Mouse (Mus musculus) spleen, adult 2 months (tissue): ENCODE measurements at regions not wholly inside any gene's neighbourhood (a gene's known extent, or its start where the extent isn't known, plus 50 kb on each side); places are given as distances from the start of the nearest gene placed in this dataset.
A peak's percentile ranks its signal among the peaks of the same experiment; 100 is the strongest.

Experiments
- DNase-seq, 2 experiments: peaks; one replicate each; pipeline versions ENCODE4 v3.0.0 to v3.0.0-alpha.2; 2012 to 2021; ENCODE audit warnings: low spot score in 2 of 2, low read depth in 1 of 2
- H3K27ac ChIP-seq: fragments of 200-500 bp; 2 replicates; pipeline ENCODE4 v1.5.1; 2012; ENCODE audit warnings: low read length, inconsistent platforms; ENCODE audit not compliant: insufficient read depth
- H3K27me3 ChIP-seq: fragments of 200-500 bp; 2 replicates; pipeline ENCODE4 v1.6.1; 2012; ENCODE audit warnings: mild to moderate bottlenecking, moderate library complexity, low read length, inconsistent platforms; ENCODE audit not compliant: control insufficient read depth, insufficient read depth
- H3K36me3 ChIP-seq: fragments of 200-500 bp; 2 replicates; pipeline ENCODE4 v1.6.1; 2012; ENCODE audit warnings: mild to moderate bottlenecking, low read length, inconsistent platforms; ENCODE audit not compliant: control insufficient read depth, insufficient read depth
- H3K4me1 ChIP-seq: fragments of 200-500 bp; 2 replicates; pipeline ENCODE4 v1.6.1; 2011; ENCODE audit warnings: inconsistent platforms; ENCODE audit not compliant: control insufficient read depth, insufficient read depth, insufficient read length
- H3K4me3 ChIP-seq: fragments of 200-500 bp; 2 replicates; pipeline ENCODE4 v1.5.1; 2011; ENCODE audit warnings: mild to moderate bottlenecking, inconsistent platforms; ENCODE audit not compliant: insufficient read depth, insufficient read length; ENCODE audit errors: extremely low read depth
- CTCF ChIP-seq: fragments of 200-500 bp; IDR thresholded peaks from 2 replicates; pipeline ENCODE4 v1.5.1; 2011; ENCODE audit warnings: mild to moderate bottlenecking, inconsistent platforms; ENCODE audit not compliant: insufficient read depth, insufficient read length, insufficient replicate concordance; ENCODE audit errors: extremely low read depth
- POLR2A ChIP-seq: fragments of 200-500 bp; IDR thresholded peaks from 2 replicates; pipeline ENCODE4 v1.6.1; 2011; ENCODE audit warnings: low read depth, low read length, inconsistent platforms
- WGBS: fragments of 180-500 bp; shearing (Covaris S2); methylation state at CpG from one replicate; pipeline ENCODE4 v1.1.7; 2018; 5-methylcytosine and 5-hydroxymethylcytosine counted together

DNA sequence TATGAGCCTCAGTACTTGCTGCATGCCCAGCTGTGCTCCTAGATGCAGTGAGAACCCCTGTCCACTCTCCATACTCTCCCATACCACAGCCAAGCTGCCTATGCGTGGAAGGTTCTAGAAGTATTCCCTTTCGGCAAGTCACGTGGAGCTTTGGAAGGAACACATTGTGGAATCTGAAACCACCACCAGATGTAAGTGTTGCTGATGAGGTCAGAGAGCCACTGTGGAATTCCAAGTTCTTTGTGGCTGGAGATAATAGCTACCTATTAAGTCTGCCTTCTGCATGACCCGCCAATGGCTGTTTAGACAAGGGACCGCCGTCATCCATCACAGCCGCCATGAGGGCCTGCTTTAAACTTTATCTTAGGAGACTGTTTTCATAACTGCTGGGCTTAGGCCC is 84.7 kb upstream of the Errfi1 start:
- H3K4me1 ChIP-seq: no peaks in the 10 kb centered on the region
- H3K4me3 ChIP-seq: no peak overlapping the region
- no peaks in the 10 kb centered on the region for H3K36me3 ChIP-seq
- no peak for DNase-seq
- H3K27me3 ChIP-seq: no peaks in the 10 kb centered on the region
- WGBS: 88% methylated on average over 7 of the region's 7 CpGs
- TF ChIP-seq CTCF: no peak
- no peak for TF ChIP-seq POLR2A
- no peak overlapping the region for H3K27ac ChIP-seq

DNA sequence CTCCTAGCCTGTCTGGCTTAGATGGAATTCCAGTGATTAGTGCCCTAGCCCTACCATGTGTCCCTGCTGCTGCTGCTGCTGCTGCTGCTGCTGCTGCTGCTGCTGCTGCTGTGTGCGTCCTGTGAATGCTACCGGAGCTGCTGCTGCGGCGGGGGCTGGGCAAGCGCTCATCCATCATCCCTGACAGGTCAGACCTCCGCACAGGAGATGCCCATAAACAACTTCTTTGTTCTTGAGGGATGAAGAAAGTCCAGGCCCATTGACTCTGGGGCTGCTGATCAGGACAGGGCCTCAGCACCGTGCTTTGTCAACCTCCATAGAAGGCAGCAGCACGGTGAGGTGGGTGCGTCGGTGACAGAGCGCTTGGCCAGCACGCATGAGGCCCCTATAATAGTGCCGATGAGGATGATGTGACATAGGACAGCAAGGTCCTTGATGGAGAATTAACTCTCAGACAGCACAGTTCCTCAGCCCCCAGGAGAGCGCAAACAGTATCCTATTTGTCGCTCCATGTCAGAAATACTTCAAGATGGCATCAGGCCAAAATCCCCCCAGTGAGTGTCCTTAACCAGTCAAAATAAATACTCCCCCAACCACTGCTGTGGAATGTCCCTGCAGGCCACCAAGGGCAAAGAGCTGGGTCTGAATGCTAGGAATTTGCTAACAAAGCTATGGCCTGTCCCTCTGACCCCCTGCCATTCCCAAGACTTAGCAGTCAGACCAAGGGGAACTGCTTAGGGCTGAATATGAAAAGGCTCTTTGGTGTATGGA is 95.1 kb upstream of the Errfi1 start:
- no peak overlapping the region for H3K4me3 ChIP-seq
- TF ChIP-seq POLR2A (no peak), CTCF (no peak)
- no peak for DNase-seq
- no peaks in the 10 kb centered on the region for H3K4me1 ChIP-seq
- peak overlapping the region; percentile 14 for H3K27ac ChIP-seq
- no peaks in the 10 kb centered on the region for H3K27me3 ChIP-seq
- no peaks in the 10 kb centered on the region for H3K36me3 ChIP-seq
- 46% methylated on average over 15 of the region's 15 CpGs for WGBS

DNA sequence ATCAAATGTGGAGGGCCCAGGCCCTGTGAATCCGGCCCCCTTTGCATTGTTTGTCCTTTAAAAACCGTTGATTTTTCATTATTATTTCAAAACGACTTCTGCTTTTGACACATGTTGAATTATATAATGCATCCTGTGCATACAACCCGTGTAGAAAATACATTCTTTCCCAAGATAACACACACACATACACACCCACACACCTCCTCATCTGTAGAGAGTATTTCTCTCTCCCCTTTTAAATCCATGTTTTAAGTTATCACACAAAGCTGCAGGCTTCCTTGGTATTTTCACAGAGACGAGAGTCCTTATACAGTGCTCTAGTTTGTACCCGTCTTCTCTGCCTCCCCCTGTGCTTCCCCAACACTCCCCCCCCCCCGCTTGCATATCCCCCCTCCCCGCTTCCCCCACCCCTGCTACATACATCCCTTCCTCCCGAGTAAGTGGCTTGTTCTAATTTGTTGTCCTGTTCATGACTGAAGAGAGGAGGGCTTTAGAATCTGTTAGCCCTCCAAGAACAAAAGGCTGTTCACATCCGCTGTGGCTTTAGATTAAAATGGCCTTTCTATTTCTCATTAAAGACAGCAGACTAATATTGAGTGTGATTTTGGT is 95.8 kb upstream of the Errfi1 start:
- Histone ChIP-seq H3K4me3 (no peak overlapping the region), H3K36me3 (no peaks in the 10 kb centered on the region), H3K27ac (peak overlapping the region; percentile 44), H3K4me1 (no peaks in the 10 kb centered on the region), H3K27me3 (no peaks in the 10 kb centered on the region)
- TF ChIP-seq POLR2A: no peak
- TF ChIP-seq CTCF: no peak
- DNase-seq: no peak
- WGBS: 36% methylated on average over 10 of the region's 10 CpGs

DNA sequence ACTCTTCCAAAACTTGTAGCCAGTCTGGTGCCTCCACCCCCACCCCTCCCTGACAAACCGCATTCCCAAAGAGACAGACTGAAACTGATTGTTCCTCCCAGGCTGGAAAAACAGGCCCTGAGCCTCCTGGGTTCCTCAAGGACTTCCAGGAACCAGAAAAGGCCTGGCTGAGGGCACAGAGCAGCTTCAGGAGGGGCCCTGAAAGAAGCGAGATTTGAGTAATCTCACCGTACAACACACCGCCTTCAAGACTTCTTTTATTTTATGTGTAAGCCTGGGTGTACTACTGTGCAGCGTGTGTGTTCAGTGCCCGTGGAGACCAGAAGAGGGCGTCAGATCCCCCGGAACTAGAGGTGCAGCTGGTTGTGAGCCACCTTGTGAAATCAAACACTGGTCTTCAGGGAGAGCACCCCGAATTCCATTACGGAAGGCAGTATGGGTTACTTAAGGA is 96.4 kb upstream of the Errfi1 start:
- DNase-seq: no peak
- 83% methylated on average over 10 of the region's 10 CpGs for WGBS
- H3K36me3 ChIP-seq: no peaks in the 10 kb centered on the region
- H3K27ac ChIP-seq: peak overlapping the region; percentile 44; the same call in 1 of the 2 replicates
- H3K27me3 ChIP-seq: no peaks in the 10 kb centered on the region
- H3K4me1 ChIP-seq: no peaks in the 10 kb centered on the region
- H3K4me3 ChIP-seq: no peak overlapping the region
- TF ChIP-seq POLR2A: no peak
- no peak for TF ChIP-seq CTCF

DNA sequence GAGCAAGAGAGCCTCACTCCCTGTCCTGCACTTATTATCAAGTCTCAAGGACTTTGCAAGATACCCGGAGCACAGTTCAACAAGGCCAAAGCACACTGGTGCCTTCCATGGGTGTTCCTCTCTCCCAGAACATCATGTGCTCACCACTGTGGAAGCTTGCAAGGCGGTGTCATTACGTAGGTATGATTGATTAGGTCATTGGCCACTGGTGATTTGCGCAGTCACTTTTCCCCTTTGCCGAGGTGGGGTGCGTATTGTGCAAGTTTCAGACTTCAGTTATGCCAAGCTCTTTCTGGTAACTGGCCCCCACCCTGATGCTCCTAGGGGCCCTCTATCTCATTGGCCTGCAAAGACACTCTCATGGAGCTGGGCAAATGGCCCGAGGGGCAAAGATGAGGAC is 98.3 kb upstream of the Errfi1 start:
- no peaks in the 10 kb centered on the region for H3K4me1 ChIP-seq
- 93% methylated on average over 7 of the region's 7 CpGs for WGBS

DNA sequence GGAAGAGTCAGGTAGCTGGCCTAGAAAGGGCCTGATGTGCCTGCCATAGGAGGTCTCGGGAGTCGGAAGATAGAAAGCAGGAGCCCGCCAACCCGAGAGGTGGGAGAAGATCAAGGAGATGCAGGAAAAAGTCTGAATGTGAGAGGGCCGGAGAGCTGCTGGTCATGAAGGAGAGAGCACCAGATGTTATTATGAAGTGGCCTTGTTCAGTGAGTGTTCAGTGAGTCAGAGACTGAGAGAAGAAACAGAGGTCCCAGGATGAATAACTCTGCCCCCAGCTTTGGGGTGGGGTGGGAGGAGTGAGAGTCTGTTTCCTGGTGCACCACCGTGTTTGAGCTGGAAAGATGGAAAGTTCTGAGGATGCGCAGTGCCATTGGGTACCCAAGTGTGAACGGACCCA is 100.2 kb upstream of the Slc45a1 start:
- DNase-seq: no peak
- TF ChIP-seq CTCF (no peak), POLR2A (no peak)
- H3K27me3 ChIP-seq: no peaks in the 10 kb centered on the region
- no peaks in the 10 kb centered on the region for H3K4me1 ChIP-seq
- H3K4me3 ChIP-seq: no peak overlapping the region
- no peak overlapping the region for H3K27ac ChIP-seq
- 90% methylated on average over 8 of the region's 8 CpGs for WGBS
- no peaks in the 10 kb centered on the region for H3K36me3 ChIP-seq

More for the DNA sequence above, 98.3 kb upstream of the Errfi1 start:
- TF ChIP-seq POLR2A (no peak), CTCF (no peak)
- Histone ChIP-seq H3K27me3 (no peaks in the 10 kb centered on the region), H3K36me3 (no peaks in the 10 kb centered on the region), H3K27ac (no peak overlapping the region), H3K4me3 (no peak overlapping the region)
- no peak for DNase-seq

DNA sequence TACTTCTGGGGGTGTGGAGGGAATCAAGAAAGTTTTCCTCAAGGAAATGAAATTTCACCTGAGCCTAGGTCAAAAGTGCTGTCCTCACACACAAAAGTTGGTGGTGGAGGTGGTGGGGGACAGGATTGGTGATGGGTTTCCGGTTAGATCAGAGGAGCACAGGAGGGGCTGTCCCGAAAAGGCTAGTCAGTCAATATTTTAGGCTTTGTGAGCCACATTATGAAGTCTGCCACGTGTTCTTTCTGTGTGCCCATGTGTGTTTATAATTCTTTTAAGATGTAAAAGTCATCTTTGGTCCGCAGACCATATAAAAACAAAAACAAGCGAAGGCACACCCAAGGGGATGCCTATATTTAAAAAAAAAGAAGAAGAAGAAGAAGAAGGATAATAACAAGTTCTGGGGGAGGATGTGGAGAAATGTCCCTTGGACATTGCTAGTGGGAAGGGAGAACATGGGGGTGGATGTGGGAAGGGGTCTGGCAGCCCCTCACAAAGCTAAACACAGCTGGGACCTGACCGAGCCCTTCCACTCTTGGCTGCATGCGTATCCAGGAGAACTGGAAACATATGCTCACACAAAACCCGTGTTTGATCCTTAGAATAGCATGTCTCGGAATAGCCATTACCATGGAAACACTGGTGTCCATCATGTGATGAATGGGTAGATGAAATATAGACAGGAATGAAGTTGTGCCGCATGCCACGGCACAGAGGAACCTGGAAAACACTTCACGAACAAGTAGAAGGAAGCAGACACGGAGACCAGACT is 98.7 kb upstream of the Slc45a1 start:
- Histone ChIP-seq H3K36me3 (no peaks in the 10 kb centered on the region), H3K27ac (no peak overlapping the region), H3K4me1 (no peaks in the 10 kb centered on the region), H3K4me3 (no peak overlapping the region), H3K27me3 (no peaks in the 10 kb centered on the region)
- TF ChIP-seq POLR2A: no peak
- no peak for TF ChIP-seq CTCF
- no peak for DNase-seq
- WGBS: 86% methylated on average over 13 of the region's 13 CpGs
